In genomic region chr1:61125127-61125526, GRCm38 (mm10) we compare ENCODE assay signal across 28 mouse cellular contexts.
DNase-seq lines count a peak whose midpoint lies in the region; ATAC-seq and TF ChIP-seq lines count a peak whose summit lies in the region.
"Had no signal": no experiment of that assay in that cellular context is flagged by ENCODE, and none has a peak within 500 bp of the region (broad histone marks: within the 10 kb centered on the region; RNA-seq: fewer than 3 reads in every experiment).

No protein-coding gene starts in this region.

- DNase-seq in lung, postnatal 0 days (ENCODE audit: low spot score): no peak
- DNase-seq in lung, postnatal 25 days (ENCODE audit: low spot score): no peak
- no peak for DNase-seq in CH12.LX (ENCODE audit: extremely low read depth)
- peak; percentile 30 for DNase-seq in naive thymus-derived CD4-positive, alpha-beta T cell, adult 2 months (ENCODE audit: low read depth)
- DNase-seq in cerebellum, postnatal 25 days: no peak
- DNase-seq in c-Kit-positive CD71-positive TER-119-positive erythroid progenitor cells, embryonic 14.5 days (ENCODE audit: low spot score): no peak
- DNase-seq: adrenal gland, postnatal 14 days; cerebellum, adult 8-10 months; gastrocnemius, postnatal 25 days; heart, adult 18-20 months; heart, postnatal 14 days; kidney, adult 8-10 months; kidney, postnatal 10 days; liver, postnatal 0 days; lung, postnatal 36 days; right cerebral cortex, adult 18-20 months; right cerebral cortex, postnatal 4 days had no signal

- TF ChIP-seq POLR2A in CH12.LX (IDR thresholded peaks at IDR 0.05; ENCODE audit: low read depth, low read length) (no peak), ES-Bruce4 (IDR thresholded peaks at IDR 0.05; ENCODE audit: insufficient read depth, low read length) (no peak)

- no peak overlapping the region for H3K27ac ChIP-seq in lung, postnatal 0 days (ENCODE audit: low read length)
- H3K27ac ChIP-seq in CH12.LX (ENCODE audit: insufficient read depth, low read depth) (no peak overlapping the region), ES-Bruce4 (ENCODE audit: insufficient read depth, low read length) (no peak overlapping the region)
- H3K27ac ChIP-seq: embryonic facial prominence, embryonic 10.5 days; forebrain, embryonic 10.5 days; heart, embryonic 13.5 days; hindbrain, embryonic 12.5 days; limb, embryonic 12.5 days; midbrain, embryonic 13.5 days; neural tube, embryonic 13.5 days had no signal

- ATAC-seq in lung, postnatal 0 days: no peak
- ATAC-seq: inflammation-experienced regulatory T-cells, adult 6 months; liver, postnatal 0 days; midbrain, embryonic 13.5 days had no signal

- no peaks in the 10 kb centered on the region for H3K36me3 ChIP-seq in lung, postnatal 0 days (ENCODE audit: insufficient read depth, low read length)
- H3K36me3 ChIP-seq in CH12.LX (replicated peaks in 1 of 2; ENCODE audit: control insufficient read depth in 1 of 2, insufficient read depth in 1 of 2, low read length in 1 of 2): no peaks in the 10 kb centered on the region
- no peaks in the 10 kb centered on the region for H3K36me3 ChIP-seq in ES-Bruce4 (ENCODE audit: control insufficient read depth, insufficient read depth, low read length, poor library complexity, severe bottlenecking)
- H3K36me3 ChIP-seq: embryonic facial prominence, embryonic 10.5 days; forebrain, embryonic 10.5 days; heart, embryonic 13.5 days; hindbrain, embryonic 12.5 days; limb, embryonic 12.5 days; midbrain, embryonic 13.5 days; neural tube, embryonic 13.5 days had no signal

- H3K9me3 ChIP-seq in lung, postnatal 0 days (ENCODE audit: low read length): no peaks in the 10 kb centered on the region
- H3K9me3 ChIP-seq in CH12.LX (replicated peaks; ENCODE audit: low read length): no peaks in the 10 kb centered on the region
- no peaks in the 10 kb centered on the region for H3K9me3 ChIP-seq in ES-Bruce4 (replicated peaks; ENCODE audit: control insufficient read depth, insufficient read depth, low read length, poor library complexity, severe bottlenecking)
- H3K9me3 ChIP-seq: embryonic facial prominence, embryonic 10.5 days; forebrain, embryonic 10.5 days; heart, embryonic 13.5 days; hindbrain, embryonic 12.5 days; limb, embryonic 12.5 days; megakaryocyte, embryonic 14.5 days; midbrain, embryonic 13.5 days; neural tube, embryonic 13.5 days had no signal

- WGBS in lung, postnatal 0 days: 85% methylated on average over 2 of the region's 2 CpGs

- no peaks in the 10 kb centered on the region for H3K4me1 ChIP-seq in lung, postnatal 0 days (ENCODE audit: insufficient read depth, low read depth, low read length)
- H3K4me1 ChIP-seq in CH12.LX (ENCODE audit: control insufficient read depth in 1 of 2, insufficient read depth in 2 of 2): no peaks in the 10 kb centered on the region
- H3K4me1 ChIP-seq in ES-Bruce4 (ENCODE audit: control insufficient read depth, insufficient read depth, low read length): no peaks in the 10 kb centered on the region
- H3K4me1 ChIP-seq: embryonic facial prominence, embryonic 10.5 days; heart, embryonic 13.5 days; hindbrain, embryonic 12.5 days; megakaryocyte, embryonic 14.5 days; midbrain, embryonic 13.5 days had no signal

- H3K27me3 ChIP-seq in lung, postnatal 0 days (replicated peaks; ENCODE audit: insufficient read depth, low read length): no peaks in the 10 kb centered on the region
- H3K27me3 ChIP-seq in CH12.LX (replicated peaks) (no peaks in the 10 kb centered on the region), ES-Bruce4 (ENCODE audit: control insufficient read depth, insufficient read depth, low read length, poor library complexity, severe bottlenecking) (no peaks in the 10 kb centered on the region)
- H3K27me3 ChIP-seq: heart, embryonic 13.5 days; hindbrain, embryonic 12.5 days; limb, embryonic 12.5 days; megakaryocyte, embryonic 14.5 days; midbrain, embryonic 13.5 days; neural tube, embryonic 13.5 days had no signal

- no peak overlapping the region for H3K4me3 ChIP-seq in lung, postnatal 0 days (ENCODE audit: low read depth, low read length)
- no peak overlapping the region for H3K4me3 ChIP-seq in CH12.LX (replicated peaks in 1 of 3; ENCODE audit: low read depth in 2 of 3, low read length in 2 of 3, poor library complexity in 1 of 3)
- H3K4me3 ChIP-seq in ES-Bruce4 (ENCODE audit: low read depth, low read length): no peak overlapping the region
- H3K4me3 ChIP-seq: embryonic facial prominence, embryonic 10.5 days; forebrain, embryonic 10.5 days; heart, embryonic 13.5 days; hindbrain, embryonic 12.5 days; limb, embryonic 12.5 days; megakaryocyte, embryonic 14.5 days; midbrain, embryonic 13.5 days; neural tube, embryonic 13.5 days had no signal

- no peaks in the 10 kb centered on the region for H3K79me2 ChIP-seq in CH12.LX (replicated peaks; ENCODE audit: control insufficient read depth, extremely low read depth, insufficient read depth, poor library complexity, severe bottlenecking)

- peak; percentile 13; the same call in 1 of the 2 replicates for TF ChIP-seq CTCF in lung, postnatal 0 days (IDR thresholded peaks at IDR 0.05)
- TF ChIP-seq CTCF in CH12.LX (conservative IDR thresholded peaks at IDR 0.05 in 1 of 2, IDR thresholded peaks at IDR 0.05 in 1 of 2; ENCODE audit: low read depth in 2 of 2, low read length in 2 of 2) (peak; percentile 18 to 56; a peak in 2 of 4 replicates), ES-Bruce4 (IDR thresholded peaks at IDR 0.05; ENCODE audit: low read depth, low read length) (peak; percentile 15)

- peak; percentile 52 for TF ChIP-seq RAD21 in CH12.LX (IDR thresholded peaks at IDR 0.05; ENCODE audit: low read depth, low read length)

- TF ChIP-seq EP300 in lung, postnatal 0 days (IDR thresholded peaks at IDR 0.05): no peak
- TF ChIP-seq EP300 in CH12.LX (IDR thresholded peaks at IDR 0.05; ENCODE audit: low read length) (no peak), ES-Bruce4 (IDR thresholded peaks at IDR 0.05; ENCODE audit: insufficient read depth, low read depth, low read length) (no peak)

- no peak overlapping the region for H3K4me2 ChIP-seq in lung, postnatal 0 days (replicated peaks; ENCODE audit: low read depth, low read length)
- H3K4me2 ChIP-seq in CH12.LX (ENCODE audit: insufficient read depth, low read depth, poor library complexity, severe bottlenecking): no peak overlapping the region
- H3K4me2 ChIP-seq: heart, embryonic 13.5 days; hindbrain, embryonic 12.5 days; limb, embryonic 12.5 days; liver, embryonic 11.5 days; midbrain, embryonic 13.5 days; neural tube, embryonic 13.5 days had no signal

- dilution Hi-C loops in CH12.LX (cut with MboI; ENCODE audit: extremely low pct_ligation_motif_present, extremely low pct_unique_long_range_greater_than_20kb, low sequenced_read_pairs): no loop called here

- in situ Hi-C loops in CH12.LX (cut with MboI; ENCODE audit: low pct_ligation_motif_present, low pct_unique_long_range_greater_than_20kb, low sequenced_read_pairs): loop anchor here (25.0 kb wide), 3 partner anchors 637 to 1862 kb away; partner anchors contain the start of gene Nrp2

- H3K9ac ChIP-seq in lung, postnatal 0 days (replicated peaks; ENCODE audit: low read depth): no peak overlapping the region
- H3K9ac ChIP-seq in CH12.LX (ENCODE audit: insufficient read depth, low read depth) (no peak overlapping the region), ES-Bruce4 (ENCODE audit: low read depth, poor library complexity, severe bottlenecking) (no peak overlapping the region)
- H3K9ac ChIP-seq: heart, embryonic 13.5 days; hindbrain, embryonic 12.5 days; limb, embryonic 12.5 days; liver, postnatal 0 days; midbrain, embryonic 13.5 days; neural tube, embryonic 13.5 days had no signal

TF ChIP-seq in CH12.LX, 34 proteins besides CTCF, POLR2A, EP300 and RAD21:
- TF ChIP-seq SMC3 (IDR thresholded peaks at IDR 0.05; ENCODE audit: low read depth, low read length): peak; percentile 39
- no peak for TF ChIP-seq TCF12 (IDR thresholded peaks at IDR 0.05; ENCODE audit: low read depth, low read length)
- no peak for TF ChIP-seq USF1 (IDR thresholded peaks at IDR 0.05; ENCODE audit: low read depth, low read length)
TF ChIP-seq in CH12.LX: peak in this region for 1.
